16 mouse cellular contexts compared by ENCODE assay signal in genomic region chr2:152281407-152281806, GRCm38 (mm10). TPM values are rescaled to one million over a fixed set of nuclear protein-coding genes. Genes with fewer than 3 reads are reported as not detected.
DNase-seq lines count a peak whose midpoint lies in the region; ATAC-seq lines count a peak whose summit lies in the region.
"Had no signal": no experiment of that assay in that cellular context is flagged by ENCODE, and none has a peak within 500 bp of the region (broad histone marks: within the 10 kb centered on the region; RNA-seq: fewer than 3 reads in every experiment).

No protein-coding gene starts in this region.

- ATAC-seq in monocyte, adult 5-6 weeks (replicated peaks; ENCODE audit: insufficient number of reproducible peaks, low FRiP score, low TSS enrichment, poor library complexity, severe bottlenecking), result no peak
- ATAC-seq: intestine, embryonic 15.5 days had no signal

- H3K27me3 ChIP-seq in midbrain, embryonic 10.5 days (ENCODE audit: low read depth, poor library complexity, severe bottlenecking), result no peaks in the 10 kb centered on the region
- H3K27me3 ChIP-seq: embryonic facial prominence, embryonic 13.5 days; intestine, embryonic 15.5 days; liver, embryonic 13.5 days had no signal

- peaks cover 88% of the 10 kb centered on the region for H3K36me3 ChIP-seq in midbrain, embryonic 10.5 days

- WGBS in midbrain, embryonic 10.5 days, result 95% methylated on average over 3 of the region's 3 CpGs

- H3K4me1 ChIP-seq in midbrain, embryonic 10.5 days, result no peaks in the 10 kb centered on the region
- H3K4me1 ChIP-seq: embryonic facial prominence, embryonic 13.5 days; forebrain, embryonic 10.5 days; intestine, embryonic 15.5 days; liver, embryonic 13.5 days had no signal

- DNase-seq in adrenal gland, postnatal 14 days, result peak; percentile 27
- DNase-seq in adrenal gland, postnatal 25 days, result no peak
- peak; percentile 15 for DNase-seq in kidney, adult 9 months
- no peak for DNase-seq in kidney, postnatal 4 days
- DNase-seq in lung, postnatal 10 days, result peak; percentile 31
- no peak for DNase-seq in lung, postnatal 25 days (ENCODE audit: low spot score)
- no peak for DNase-seq in midbrain, embryonic 10.5 days (ENCODE audit: low spot score)
- DNase-seq: cerebellum, adult 9-10 months; liver, embryonic 13.5 days; midbrain, embryonic 14.5 days; thymus, postnatal 25 days had no signal

- no peak overlapping the region for H3K4me3 ChIP-seq in midbrain, embryonic 10.5 days
- H3K4me3 ChIP-seq: embryonic facial prominence, embryonic 13.5 days; forebrain, embryonic 10.5 days; intestine, embryonic 15.5 days; left cerebral cortex, adult 2 months; liver, embryonic 13.5 days had no signal

- no peak overlapping the region for H3K27ac ChIP-seq in midbrain, embryonic 10.5 days (replicated peaks)
- H3K27ac ChIP-seq: embryonic facial prominence, embryonic 13.5 days; forebrain, embryonic 10.5 days; intestine, embryonic 15.5 days; left cerebral cortex, adult 2 months; liver, embryonic 13.5 days had no signal

- no peaks in the 10 kb centered on the region for H3K9me3 ChIP-seq in midbrain, embryonic 10.5 days (replicated peaks)
- H3K9me3 ChIP-seq: embryonic facial prominence, embryonic 13.5 days; forebrain, embryonic 10.5 days; intestine, embryonic 15.5 days; liver, embryonic 13.5 days had no signal

RNA-seq across cellular contexts. Expression of gene Tbc1d20, which starts 12.2 kb away (rescaled TPM):
- total RNA-seq in adrenal gland, postnatal 14 days (2021), result 145 and 149 TPM in 2 replicates
- total RNA-seq in adrenal gland, postnatal 25 days (2021), result 117 and 119 TPM in 2 replicates
- 29.2 and 30.3 TPM in 2 replicates for polyA plus RNA-seq in midbrain, embryonic 10.5 days (2016; fragmentation: Nextera tagmentation; extraction: Ambion mirVana)
- total RNA-seq in monocyte, adult 5-6 weeks (2017), result 34.6 to 50.1 TPM (median 47.4 TPM) in 3 replicates

RNA-seq across cellular contexts. Expression of gene Rbck1, which starts 51.0 kb away (rescaled TPM):
- 104 and 107 TPM in 2 replicates for total RNA-seq in adrenal gland, postnatal 14 days (2021)
- 113 and 126 TPM in 2 replicates for total RNA-seq in adrenal gland, postnatal 25 days (2021)
- polyA plus RNA-seq in midbrain, embryonic 10.5 days (2016; fragmentation: Nextera tagmentation; extraction: Ambion mirVana), result 92.2 and 101 TPM in 2 replicates
- 45.0 to 83.3 TPM (median 59.1 TPM) in 3 replicates for total RNA-seq in monocyte, adult 5-6 weeks (2017)

RNA-seq across cellular contexts. Expression of gene Csnk2a1, which starts 54.8 kb away (rescaled TPM):
- 103 and 105 TPM in 2 replicates for total RNA-seq in adrenal gland, postnatal 14 days (2021)
- 107 and 109 TPM in 2 replicates for total RNA-seq in adrenal gland, postnatal 25 days (2021)
- polyA plus RNA-seq in midbrain, embryonic 10.5 days (2016; fragmentation: Nextera tagmentation; extraction: Ambion mirVana), result 79.1 and 82.7 TPM in 2 replicates
- 104 to 134 TPM (median 114 TPM) in 3 replicates for total RNA-seq in monocyte, adult 5-6 weeks (2017)

Comparison
In these comparisons a context has a peak if more than half of its experiments do, and no peak if none do; other contexts are left out.
1. DNase-seq: peak in adrenal gland, postnatal 14 days (single experiment), kidney, adult 9 months (single experiment) and lung, postnatal 10 days (single experiment); none in adrenal gland, postnatal 25 days (single experiment), kidney, postnatal 4 days (0 of 2), lung, postnatal 25 days (single experiment) and midbrain, embryonic 10.5 days (single experiment).